Mouse (Mus musculus) ES-E14 (cell line): ENCODE measurements around the gene Fbxo46. TPM values are rescaled to one million over a fixed set of nuclear protein-coding genes. Genes with fewer than 3 reads are reported as not detected.

ENCODE experiments used
- DNase-seq: peaks from one replicate; pipeline ENCODE4 v3.0.0-alpha.2; 2013; ENCODE audit warnings: low read depth, low spot score
- H3K27ac ChIP-seq: 2 replicates; pipeline ENCODE4 v1.5.1; 2012; ENCODE audit warnings: low read depth, mild to moderate bottlenecking, low read length, moderate library complexity, mixed read lengths; ENCODE audit not compliant: poor library complexity, insufficient read depth, severe bottlenecking
- H3K36me3 ChIP-seq: 2 replicates; pipeline ENCODE4 v1.6.1; 2012; ENCODE audit warnings: mild to moderate bottlenecking, low read length, moderate library complexity, mixed read lengths; ENCODE audit not compliant: control insufficient read depth, poor library complexity, insufficient read depth, severe bottlenecking
- H3K4me1 ChIP-seq, 2 experiments: fragments of 150-350 bp in 1 of 2; sonication (generic) in 1 of 2; 2 replicates each; pipeline ENCODE4 v1.6.1; 2012; ENCODE audit warnings: low read length in 2 of 2, mild to moderate bottlenecking in 1 of 2, mixed read lengths in 1 of 2; ENCODE audit not compliant: control insufficient read depth in 2 of 2, insufficient read depth in 2 of 2, poor library complexity in 1 of 2
- H3K4me3 ChIP-seq, 2 experiments: fragments of 150-350 bp in 1 of 2; sonication (generic) in 1 of 2; 2 replicates each; pipeline ENCODE4 v1.5.1; 2012; ENCODE audit warnings: low read length in 2 of 2, low read depth in 1 of 2, mild to moderate bottlenecking in 1 of 2, mixed read lengths in 1 of 2; ENCODE audit not compliant: insufficient read depth in 1 of 2, poor library complexity in 1 of 2, severe bottlenecking in 1 of 2
- H3K9ac ChIP-seq: 2 replicates; pipeline ENCODE4 v1.6.1; 2012; ENCODE audit warnings: low read depth, mild to moderate bottlenecking, low read length, mixed read lengths; ENCODE audit not compliant: poor library complexity, insufficient read depth, severe bottlenecking
- H3K9me3 ChIP-seq: fragments of 150-350 bp; sonication (generic); 2 replicates; pipeline ENCODE4 v1.6.1; 2012; ENCODE audit warnings: low read depth, mild to moderate bottlenecking, low read length; ENCODE audit not compliant: control insufficient read depth, insufficient read depth
- CHD2 ChIP-seq: IDR thresholded peaks from 2 replicates; pipeline ENCODE4 v1.6.1; 2014; ENCODE audit warnings: mild to moderate bottlenecking, low read depth, low read length, inconsistent platforms
- HCFC1 ChIP-seq: IDR thresholded peaks from 2 replicates; pipeline ENCODE4 v1.6.1; 2012; ENCODE audit warnings: low read length, inconsistent platforms, borderline replicate concordance; ENCODE audit not compliant: insufficient read depth
- MAFK ChIP-seq: IDR thresholded peaks from 2 replicates; pipeline ENCODE4 v1.6.1; 2014; ENCODE audit warnings: mild to moderate bottlenecking, low read depth, low read length, inconsistent platforms; ENCODE audit not compliant: insufficient read depth
- ZC3H11A ChIP-seq: IDR thresholded peaks from 2 replicates; pipeline ENCODE4 v1.6.1; 2012; ENCODE audit warnings: low read depth, mild to moderate bottlenecking, inconsistent platforms, low read length, borderline replicate concordance
- ZNF384 ChIP-seq: IDR thresholded peaks from 2 replicates; pipeline ENCODE4 v1.6.1; 2012; ENCODE audit warnings: low read depth, low read length, inconsistent platforms
- in situ Hi-C, 2 experiments: fragments of 600-800 bp; cut with MboI; formaldehyde crosslinking; loops; one replicate each; pipeline ENCODE4 v1.15.1; 2025; ENCODE audit warnings: low sequenced_read_pairs in 2 of 2, inconsistent platforms in 1 of 2; ENCODE audit not compliant: unreplicated experiment in 2 of 2
- total RNA-seq: library from RNA; depleted of rRNA; stranded (reverse); fragments of 300-350 nt; gene quantifications from 2 replicates; pipeline ENCODE4 v1.2.3, GENCODE M21; 2012

The Fbxo46 gene
- total RNA-seq, 1 experiment: 19.5 TPM

GRCm38 (mm10) chr7:19097217-19097616 is 22.4 kb upstream of the Fbxo46 start:
- Histone ChIP-seq H3K27ac (no peak overlapping the region), H3K4me1 (peaks cover 2 to 10% of the 10 kb centered on the region in 2 experiments; a peak in 2 of 4 replicates), H3K9ac (no peak overlapping the region), H3K36me3 (no peaks in the 10 kb centered on the region), H3K4me3 (no peak overlapping the region), H3K9me3 (no peaks in the 10 kb centered on the region)
- no peak for DNase-seq
- in situ Hi-C loops: no loop called here
- TF ChIP-seq CHD2 (no peak), ZC3H11A (no peak), ZNF384 (no peak), MAFK (no peak), HCFC1 (no peak)

DNA sequence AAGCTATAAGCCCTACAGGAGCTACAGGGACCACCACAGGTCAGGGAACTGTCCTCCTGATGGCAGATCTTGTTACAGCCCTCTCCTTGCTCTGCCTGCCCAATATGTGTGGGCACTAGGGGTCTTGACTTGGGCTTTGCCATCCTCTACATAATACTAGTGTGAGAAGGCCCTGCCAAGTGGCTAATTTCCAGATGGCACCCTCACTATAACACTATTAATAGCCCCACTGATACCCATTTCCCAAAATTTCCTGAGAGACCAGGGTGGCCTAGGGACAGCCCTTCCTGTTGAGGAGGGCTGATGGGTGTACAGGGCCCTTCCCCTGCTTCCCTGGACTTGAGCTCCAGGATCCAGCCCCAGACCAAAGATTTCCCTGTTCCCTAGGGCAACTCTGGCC is 21.8 kb upstream of the Fbxo46 start:
- DNase-seq: no peak
- H3K9ac ChIP-seq: no peak overlapping the region
- no peak overlapping the region for H3K27ac ChIP-seq
- TF ChIP-seq ZNF384: no peak
- no peak for TF ChIP-seq MAFK
- no peak for TF ChIP-seq HCFC1
- no peak for TF ChIP-seq ZC3H11A
- TF ChIP-seq CHD2: no peak
- H3K4me3 ChIP-seq: no peak overlapping the region
- in situ Hi-C loops: no loop called here
- H3K4me1 ChIP-seq: peaks cover 2 to 10% of the 10 kb centered on the region in 2 experiments; a peak in 2 of 4 replicates
- H3K9me3 ChIP-seq: no peaks in the 10 kb centered on the region
- H3K36me3 ChIP-seq: no peaks in the 10 kb centered on the region

DNA sequence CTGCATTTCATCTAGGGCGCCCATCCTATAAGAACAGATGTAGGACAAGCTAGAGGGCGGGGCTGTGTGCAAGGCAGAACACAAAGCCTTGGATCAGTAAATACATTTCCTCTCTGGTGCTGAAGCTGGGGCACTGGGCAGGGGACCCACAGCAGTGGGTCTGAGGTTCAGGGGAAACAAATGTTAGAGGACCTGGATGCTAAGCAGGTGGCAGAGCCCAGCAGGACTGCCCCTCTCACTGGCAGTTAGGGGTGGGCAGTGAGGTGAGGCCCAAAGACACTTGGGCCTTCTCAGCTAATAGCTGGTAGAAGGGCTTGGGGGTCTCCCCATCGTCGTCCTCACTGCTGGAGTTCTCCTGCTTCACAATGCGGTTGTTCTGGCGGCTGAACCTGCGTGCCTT is 20.8 kb upstream of the Fbxo46 start:
- no peaks in the 10 kb centered on the region for H3K36me3 ChIP-seq
- no peak for DNase-seq
- peaks cover 2 to 10% of the 10 kb centered on the region in 2 experiments; a peak in 2 of 4 replicates for H3K4me1 ChIP-seq
- no peak overlapping the region for H3K4me3 ChIP-seq
- no peak overlapping the region for H3K27ac ChIP-seq
- no peak overlapping the region for H3K9ac ChIP-seq
- H3K9me3 ChIP-seq: no peaks in the 10 kb centered on the region
- TF ChIP-seq HCFC1 (no peak), ZNF384 (no peak), MAFK (no peak), ZC3H11A (no peak), CHD2 (no peak)
- in situ Hi-C loops: no loop called here

DNA sequence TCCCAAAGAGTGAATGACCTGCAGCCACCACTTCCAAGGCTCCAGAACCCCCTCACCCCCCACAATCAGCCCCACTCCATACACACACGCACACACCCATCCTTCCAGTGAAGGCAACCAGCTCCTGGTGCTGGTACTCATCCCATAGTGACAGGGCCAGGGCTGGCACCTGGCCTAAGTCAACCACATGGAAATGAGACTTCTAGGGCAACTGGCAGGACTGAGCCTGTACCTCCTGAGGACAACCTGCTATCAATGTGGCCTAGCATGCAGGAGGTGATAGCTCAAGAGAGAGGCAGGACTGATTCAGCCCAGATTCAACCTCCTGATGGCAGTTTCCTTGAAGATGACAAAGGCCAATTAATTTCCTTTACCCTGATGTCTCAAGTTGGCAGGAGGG is 19.4 kb upstream of the Fbxo46 start:
- no peaks in the 10 kb centered on the region for H3K36me3 ChIP-seq
- no peak for TF ChIP-seq ZNF384
- no peak for TF ChIP-seq MAFK
- TF ChIP-seq ZC3H11A: no peak
- TF ChIP-seq CHD2: no peak
- TF ChIP-seq HCFC1: no peak
- no peak overlapping the region for H3K4me3 ChIP-seq
- H3K27ac ChIP-seq: no peak overlapping the region
- DNase-seq: no peak
- no peak overlapping the region for H3K9ac ChIP-seq
- H3K9me3 ChIP-seq: no peaks in the 10 kb centered on the region
- in situ Hi-C loops: no loop called here
- H3K4me1 ChIP-seq: peaks cover 2 to 9% of the 10 kb centered on the region in 2 experiments; a peak in 2 of 4 replicates

GRCm38 (mm10) chr7:19103741-19104140 is 15.9 kb upstream of the Fbxo46 start:
- Histone ChIP-seq H3K27ac (no peak overlapping the region), H3K36me3 (no peaks in the 10 kb centered on the region), H3K4me3 (no peak overlapping the region), H3K9me3 (no peaks in the 10 kb centered on the region), H3K4me1 (no peaks in the 10 kb centered on the region), H3K9ac (no peak overlapping the region)
- in situ Hi-C loops: no loop called here
- no peak for DNase-seq
- TF ChIP-seq ZNF384 (no peak), ZC3H11A (no peak), CHD2 (no peak), HCFC1 (no peak), MAFK (no peak)
